Mouse (Mus musculus) brain, adult 2 months (tissue): Measurements from ENCODE around the gene Sin3b.

Experiments
- DNase-seq: peaks from one replicate; pipeline ENCODE4 v3.0.0; 2011; ENCODE audit warnings: low read depth, low spot score

Sin3b gene

GRCm38 (mm10) chr8:72753165-72753564 lies 30.1 kb downstream of the Sin3b start:
- DNase-seq: no peak

DNA sequence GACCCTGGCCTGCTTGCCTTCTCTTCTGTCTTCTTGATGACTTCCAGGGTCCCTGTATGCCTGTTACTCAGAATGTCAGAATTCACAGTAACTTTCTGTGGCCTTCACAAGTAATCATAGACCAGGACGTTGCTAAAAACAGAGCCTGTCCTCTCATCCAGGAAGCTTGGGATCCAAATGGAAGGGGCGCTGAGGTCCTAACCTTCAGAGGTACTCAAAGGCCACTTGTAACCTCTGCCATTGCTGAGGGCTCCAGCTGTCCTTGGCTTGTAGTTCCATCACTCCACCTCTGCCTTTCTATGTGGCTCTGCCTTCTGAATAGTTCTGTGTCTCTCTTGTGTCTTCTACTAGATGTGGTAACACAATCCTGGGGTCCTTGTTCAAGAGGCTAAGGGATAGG lies 30.7 kb downstream of the Sin3b start:
- no peak for DNase-seq

DNA sequence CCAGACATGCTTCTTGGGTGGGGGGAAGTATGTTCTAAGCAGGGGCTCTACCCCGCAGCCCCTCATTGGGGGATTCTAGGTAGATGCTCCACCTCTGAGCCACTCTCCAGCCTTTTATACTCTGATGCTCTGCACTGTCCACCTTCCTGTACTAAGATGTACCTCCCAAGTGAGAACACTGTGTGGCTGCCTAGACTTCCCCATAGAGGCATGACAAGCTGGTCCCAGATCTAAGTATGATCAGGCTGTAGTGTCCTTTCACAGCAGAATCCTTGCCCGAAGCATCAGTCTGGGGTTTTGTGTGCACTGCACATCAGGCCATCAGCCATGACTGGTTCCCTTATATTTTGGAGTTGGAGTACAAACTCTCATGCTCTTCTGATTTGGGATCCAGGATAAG lies 32.9 kb downstream of the Sin3b start:
- no peak for DNase-seq

- no peak for DNase-seq
Measured at GRCm38 (mm10) chr8:72756771-72757390, 33.8 kb downstream of the Sin3b start.

GRCm38 (mm10) chr8:72757426-72758195 lies 34.5 kb downstream of the Sin3b start:
- no peak for DNase-seq

GRCm38 (mm10) chr8:72758310-72758709 lies 35.2 kb downstream of the Sin3b start:
- no peak for DNase-seq

GRCm38 (mm10) chr8:72760216-72760615 lies 37.1 kb downstream of the Sin3b start:
- DNase-seq: no peak

DNA sequence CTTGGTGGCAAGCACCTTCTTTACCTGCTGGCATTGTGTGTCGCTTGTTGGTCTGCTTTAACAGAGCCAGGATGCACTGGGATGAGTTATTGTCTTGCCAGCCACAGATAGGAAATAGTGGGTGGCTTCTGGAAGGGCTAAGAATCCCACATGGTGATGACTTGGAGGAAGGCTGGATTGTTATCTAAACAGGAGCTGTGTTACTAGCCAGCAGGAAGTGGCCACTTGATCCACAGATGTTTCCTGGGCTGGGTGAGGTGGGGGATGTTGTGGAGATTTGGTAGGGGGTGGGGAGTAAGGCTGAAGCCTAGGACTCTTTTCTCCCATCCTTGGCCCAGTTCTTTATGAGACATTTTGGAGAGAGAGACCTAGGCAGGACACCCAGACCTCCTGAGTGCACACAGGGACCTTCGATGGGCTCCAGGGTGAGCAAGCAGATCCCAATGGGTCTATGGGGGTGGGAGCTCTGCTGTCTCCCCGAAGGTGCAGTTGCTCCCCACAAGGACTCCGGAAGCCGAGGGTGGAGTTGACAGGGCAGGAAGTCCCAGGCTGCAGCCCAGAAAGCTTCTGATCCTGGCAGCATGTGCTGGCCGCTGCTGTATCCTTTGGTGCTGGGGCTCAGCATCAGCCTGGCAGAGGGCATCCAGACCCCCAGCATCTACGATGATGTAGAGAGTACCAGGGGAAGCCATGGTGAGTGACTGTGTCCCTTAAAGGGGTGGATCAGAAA lies 38.4 kb downstream of the Sin3b start, which contains the start of gene F2rl3:
TSS of gene F2rl3 (plus strand) at position 559 of the 730 bp plus-strand sequence.
- no peak for DNase-seq

DNA sequence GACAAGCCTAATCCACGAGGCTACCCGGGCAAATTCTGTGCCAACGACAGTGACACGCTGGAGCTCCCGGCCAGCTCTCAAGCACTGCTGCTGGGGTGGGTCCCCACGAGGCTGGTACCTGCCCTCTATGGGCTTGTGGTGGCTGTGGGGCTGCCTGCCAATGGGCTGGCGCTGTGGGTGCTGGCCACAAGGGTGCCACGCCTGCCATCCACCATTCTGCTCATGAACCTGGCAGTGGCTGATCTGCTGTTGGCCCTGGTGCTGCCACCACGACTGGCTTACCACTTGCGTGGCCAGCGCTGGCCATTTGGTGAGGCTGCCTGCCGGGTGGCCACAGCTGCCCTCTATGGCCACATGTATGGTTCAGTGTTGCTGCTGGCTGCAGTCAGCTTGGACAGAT lies 39.2 kb downstream of the Sin3b start:
- no peak for DNase-seq

DNA sequence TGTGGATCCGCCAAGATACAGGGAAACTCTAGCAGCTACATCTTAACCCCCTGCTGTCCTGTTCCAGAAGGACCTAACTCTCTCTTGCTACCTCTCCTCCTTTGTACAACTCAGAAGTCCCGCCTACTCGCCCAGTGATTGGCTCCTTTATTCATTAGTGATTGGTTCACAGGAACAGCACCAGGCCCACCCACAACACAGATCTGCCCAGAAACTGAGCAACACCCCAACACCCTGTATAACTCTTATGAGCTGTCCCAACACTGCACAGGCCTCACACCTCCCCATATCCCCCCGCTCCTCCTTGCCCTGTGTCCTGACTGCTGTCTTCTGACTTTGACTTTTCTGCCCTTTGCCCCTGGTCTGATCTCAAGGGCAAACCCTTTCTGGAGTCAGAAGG lies 42.6 kb downstream of the Sin3b start:
- no peak for DNase-seq

GRCm38 (mm10) chr8:72766777-72767176 lies 43.7 kb downstream of the Sin3b start:
- no peak for DNase-seq

DNA sequence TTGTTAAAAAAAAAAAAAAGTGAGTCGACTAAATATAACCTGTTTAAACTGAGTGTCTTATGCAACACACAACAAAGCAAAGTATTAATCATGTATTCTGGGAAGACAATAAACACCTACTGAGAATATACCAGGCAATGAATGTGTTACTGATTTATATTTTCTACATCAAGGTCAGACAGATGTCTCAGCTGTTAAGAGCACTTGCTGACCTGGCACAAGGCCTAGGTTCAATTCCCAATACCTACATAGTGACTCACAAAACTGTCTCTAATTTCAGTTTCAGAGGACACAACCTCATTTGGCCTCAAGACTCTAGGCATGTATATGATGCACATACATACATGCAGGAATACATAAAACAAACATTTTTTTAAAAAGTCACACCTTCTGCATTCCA lies 54.7 kb downstream of the Sin3b start:
- DNase-seq: no peak

DNA sequence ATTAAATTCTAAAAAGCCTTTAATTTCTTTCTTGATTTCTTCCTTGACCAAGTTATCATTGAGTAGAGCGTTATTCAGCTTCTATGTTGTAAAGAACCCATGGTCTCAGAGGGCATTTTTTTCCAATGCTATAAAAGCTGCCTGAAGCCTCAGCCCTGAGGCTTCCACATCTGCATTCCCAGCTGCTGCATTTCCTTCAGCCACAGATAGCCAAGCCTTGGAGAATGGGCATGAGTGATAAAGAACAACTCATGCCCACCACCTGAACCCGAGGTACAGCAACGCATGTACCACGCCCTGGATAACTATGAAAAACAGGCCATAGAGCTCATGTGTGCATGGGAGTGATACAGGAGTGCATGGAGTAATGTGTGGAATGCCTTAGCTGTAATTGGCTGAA lies 57.6 kb downstream of the Sin3b start:
- no peak for DNase-seq

DNA sequence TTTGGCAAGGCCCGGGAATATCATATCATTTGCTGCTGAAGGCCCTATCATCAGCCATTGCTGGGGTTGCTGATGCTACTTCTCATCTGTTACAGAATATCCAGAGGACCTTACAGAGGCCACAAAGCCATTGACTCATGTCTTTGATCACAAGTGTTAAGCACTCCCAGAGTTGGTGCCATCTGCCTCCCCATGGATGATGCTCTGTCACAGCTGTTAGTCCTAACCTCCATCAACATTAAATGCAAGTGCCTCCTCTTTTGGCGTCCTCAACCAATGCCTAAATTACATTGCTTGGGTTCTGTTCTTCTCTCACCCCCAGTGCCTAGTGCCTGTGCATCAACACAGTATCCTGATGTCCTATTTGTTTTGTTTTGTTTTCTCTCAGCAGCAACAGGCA lies 78.5 kb downstream of the Sin3b start:
- no peak for DNase-seq
